ENCODE assay signal across 21 mouse cellular contexts in genomic region chr15:28216358-28216757, GRCm38 (mm10). TPM values are rescaled to one million over a fixed set of nuclear protein-coding genes. Genes with fewer than 3 reads are reported as not detected.
DNase-seq lines count a peak whose midpoint lies in the region; ATAC-seq and TF ChIP-seq lines count a peak whose summit lies in the region.
"Had no signal": no experiment of that assay in that cellular context is flagged by ENCODE, and none has a peak within 500 bp of the region (broad histone marks: within the 10 kb centered on the region; RNA-seq: fewer than 3 reads in every experiment).

No protein-coding gene starts in this region.

- WGBS in hindbrain, embryonic 16.5 days, result 17% methylated on average over 8 of the region's 8 CpGs
- 63% methylated on average over 8 of the region's 8 CpGs for WGBS in kidney, embryonic 14.5 days
- WGBS in kidney, embryonic 16.5 days, result 55% methylated on average over 8 of the region's 8 CpGs

- H3K36me3 ChIP-seq in C2C12 (ENCODE audit: control insufficient read depth, insufficient read depth), result no peaks in the 10 kb centered on the region
- no peaks in the 10 kb centered on the region for H3K36me3 ChIP-seq in hindbrain, embryonic 16.5 days (ENCODE audit: control insufficient read depth, insufficient read depth, low read length)
- H3K36me3 ChIP-seq in kidney, embryonic 14.5 days (ENCODE audit: control insufficient read depth, insufficient read depth, low read length), result no peaks in the 10 kb centered on the region
- no peaks in the 10 kb centered on the region for H3K36me3 ChIP-seq in kidney, embryonic 16.5 days (ENCODE audit: insufficient read depth, low read length)
- H3K36me3 ChIP-seq: forebrain, embryonic 10.5 days; kidney, embryonic 15.5 days; limb, embryonic 12.5 days; liver, embryonic 12.5 days; lung, embryonic 15.5 days; midbrain, embryonic 12.5 days had no signal

- H3K4me2 ChIP-seq in hindbrain, embryonic 16.5 days (ENCODE audit: low read length), result no peak overlapping the region
- no peak overlapping the region for H3K4me2 ChIP-seq in kidney, embryonic 14.5 days (replicated peaks; ENCODE audit: low read depth, low read length)
- H3K4me2 ChIP-seq in kidney, embryonic 16.5 days (replicated peaks; ENCODE audit: low read depth, low read length), result no peak overlapping the region
- H3K4me2 ChIP-seq: kidney, embryonic 15.5 days; limb, embryonic 12.5 days; liver, embryonic 12.5 days; lung, embryonic 15.5 days; midbrain, embryonic 12.5 days had no signal

- H3K79me3 ChIP-seq in C2C12 (ENCODE audit: low read depth), result no peaks in the 10 kb centered on the region

- no peak for TF ChIP-seq CTCF in C2C12 (IDR thresholded peaks at IDR 0.05; ENCODE audit: control insufficient read depth, insufficient read depth, insufficient read length)

- peaks cover 3% of the 10 kb centered on the region; the same call in 1 of the 2 replicates for H3K4me1 ChIP-seq in hindbrain, embryonic 16.5 days (ENCODE audit: control insufficient read depth, insufficient read depth, low read depth, low read length)
- no peaks in the 10 kb centered on the region for H3K4me1 ChIP-seq in kidney, embryonic 14.5 days (ENCODE audit: control insufficient read depth, insufficient read depth, low read length)
- H3K4me1 ChIP-seq in kidney, embryonic 16.5 days (ENCODE audit: insufficient read depth, low read length), result no peaks in the 10 kb centered on the region
- H3K4me1 ChIP-seq: kidney, embryonic 15.5 days; limb, embryonic 12.5 days; liver, embryonic 12.5 days; lung, embryonic 15.5 days; midbrain, embryonic 12.5 days had no signal

- no peak overlapping the region for H3ac ChIP-seq in C2C12 (ENCODE audit: control insufficient read depth, insufficient read length, low read depth)

- peak; percentile 2 for DNase-seq in 3T3-L1 (ENCODE audit: low read depth, low spot score)
- DNase-seq in embryo, embryonic 11 days, result peak; percentile 19
- DNase-seq in cerebellum, adult 11-12 months, result no peak
- DNase-seq: adrenal gland, postnatal 36 days; cerebellum, postnatal 10 days; heart, postnatal 4 days; thymus, postnatal 4 days had no signal

- no peaks in the 10 kb centered on the region for H3K79me2 ChIP-seq in C2C12 (ENCODE audit: control insufficient read depth, insufficient read depth)

- H3K9me3 ChIP-seq in hindbrain, embryonic 16.5 days (ENCODE audit: control insufficient read depth, low read length), result no peaks in the 10 kb centered on the region
- H3K9me3 ChIP-seq in kidney, embryonic 14.5 days (ENCODE audit: control insufficient read depth, low read length), result no peaks in the 10 kb centered on the region
- H3K9me3 ChIP-seq in kidney, embryonic 16.5 days (ENCODE audit: low read length), result no peaks in the 10 kb centered on the region
- H3K9me3 ChIP-seq: forebrain, embryonic 10.5 days; kidney, embryonic 15.5 days; limb, embryonic 12.5 days; liver, embryonic 12.5 days; lung, embryonic 15.5 days; midbrain, embryonic 12.5 days had no signal

- H3K27me3 ChIP-seq in C2C12 (ENCODE audit: control insufficient read depth, insufficient read depth, insufficient read length), result peaks cover 31% of the 10 kb centered on the region
- no peaks in the 10 kb centered on the region for H3K27me3 ChIP-seq in hindbrain, embryonic 16.5 days (replicated peaks; ENCODE audit: control insufficient read depth, insufficient read depth, low read length)
- no peaks in the 10 kb centered on the region for H3K27me3 ChIP-seq in kidney, embryonic 14.5 days (ENCODE audit: control insufficient read depth, insufficient read depth, low read length)
- no peaks in the 10 kb centered on the region for H3K27me3 ChIP-seq in kidney, embryonic 16.5 days (ENCODE audit: insufficient read depth, low read length)
- H3K27me3 ChIP-seq: kidney, embryonic 15.5 days; limb, embryonic 12.5 days; liver, embryonic 12.5 days; lung, embryonic 15.5 days had no signal

- ATAC-seq in hindbrain, embryonic 16.5 days, result peak; percentile 64; the same call in 1 of the 2 replicates
- no peak for ATAC-seq in kidney, embryonic 14.5 days (ENCODE audit: low FRiP score, low TSS enrichment)
- ATAC-seq in kidney, embryonic 16.5 days (ENCODE audit: low FRiP score, low TSS enrichment), result no peak
- ATAC-seq: CD4-positive, CD25-positive, alpha-beta regulatory T cell, adult 4 months; intestine, embryonic 16.5 days; liver, embryonic 12.5 days had no signal

- H3K27ac ChIP-seq in hindbrain, embryonic 16.5 days (ENCODE audit: low read depth, low read length), result no peak overlapping the region
- H3K27ac ChIP-seq in kidney, embryonic 14.5 days (ENCODE audit: low read depth, low read length), result no peak overlapping the region
- H3K27ac ChIP-seq in kidney, embryonic 16.5 days (ENCODE audit: low read length), result no peak overlapping the region
- H3K27ac ChIP-seq: forebrain, embryonic 10.5 days; kidney, embryonic 15.5 days; limb, embryonic 12.5 days; liver, embryonic 12.5 days; lung, embryonic 15.5 days; macrophage; midbrain, embryonic 12.5 days had no signal

- H3K4me3 ChIP-seq in C2C12 (ENCODE audit: insufficient read depth, poor library complexity, severe bottlenecking), result no peak overlapping the region
- H3K4me3 ChIP-seq in hindbrain, embryonic 16.5 days (ENCODE audit: low read length), result no peak overlapping the region
- H3K4me3 ChIP-seq in kidney, embryonic 14.5 days (ENCODE audit: low read length), result no peak overlapping the region
- no peak overlapping the region for H3K4me3 ChIP-seq in kidney, embryonic 16.5 days (ENCODE audit: low read length)
- H3K4me3 ChIP-seq: forebrain, embryonic 10.5 days; kidney, embryonic 15.5 days; limb, embryonic 12.5 days; liver, embryonic 12.5 days; lung, embryonic 15.5 days; midbrain, embryonic 12.5 days had no signal

- H3K9ac ChIP-seq in hindbrain, embryonic 16.5 days (ENCODE audit: low read depth, low read length), result no peak overlapping the region
- H3K9ac ChIP-seq in kidney, embryonic 14.5 days (ENCODE audit: low read depth, low read length), result no peak overlapping the region
- no peak overlapping the region for H3K9ac ChIP-seq in kidney, embryonic 16.5 days (replicated peaks; ENCODE audit: low read length)
- H3K9ac ChIP-seq: kidney, embryonic 15.5 days; limb, embryonic 12.5 days; liver, embryonic 12.5 days; lung, embryonic 15.5 days; midbrain, embryonic 12.5 days had no signal

TF ChIP-seq in C2C12, 6 proteins besides CTCF, POLR2A, EP300 and RAD21:
- peak; percentile 15 for TF ChIP-seq MYOD1 (IDR thresholded peaks at IDR 0.05; ENCODE audit: control insufficient read depth, insufficient read length, low read depth)
- TF ChIP-seq USF1 (IDR thresholded peaks at IDR 0.05; ENCODE audit: low read depth), result no peak

RNA-seq across cellular contexts. Expression of gene Dnah5, which starts 12.8 kb away (rescaled TPM):
- polyA plus RNA-seq in C2C12 (2012; fragmentation: generic; extraction: Trizol), result 0.29 TPM
- polyA plus RNA-seq in hindbrain, embryonic 16.5 days (2015; fragmentation: Nextera tagmentation; extraction: Ambion mirVana), result 0.15 and 0.21 TPM in 2 replicates
- 0.10 and 0.18 TPM in 2 replicates for polyA plus RNA-seq in kidney, embryonic 14.5 days (2014; fragmentation: Nextera tagmentation; extraction: Ambion mirVana)
- 0.05 and 0.07 TPM in 2 replicates for polyA plus RNA-seq in kidney, embryonic 16.5 days (2015; fragmentation: Nextera tagmentation; extraction: Ambion mirVana)
- polyA plus RNA-seq: CD4-positive, CD25-positive, alpha-beta regulatory T cell, adult 4 months; heart, embryonic 14.5 days; limb, embryonic 12.5 days; macrophage had no signal
